Mouse (Mus musculus): ENCODE measurements at regions not wholly inside any gene's neighbourhood (a gene's known extent, or its start where the extent isn't known, plus 50 kb on each side); places are given as distances from the start of the nearest gene placed in this dataset.

DNA sequence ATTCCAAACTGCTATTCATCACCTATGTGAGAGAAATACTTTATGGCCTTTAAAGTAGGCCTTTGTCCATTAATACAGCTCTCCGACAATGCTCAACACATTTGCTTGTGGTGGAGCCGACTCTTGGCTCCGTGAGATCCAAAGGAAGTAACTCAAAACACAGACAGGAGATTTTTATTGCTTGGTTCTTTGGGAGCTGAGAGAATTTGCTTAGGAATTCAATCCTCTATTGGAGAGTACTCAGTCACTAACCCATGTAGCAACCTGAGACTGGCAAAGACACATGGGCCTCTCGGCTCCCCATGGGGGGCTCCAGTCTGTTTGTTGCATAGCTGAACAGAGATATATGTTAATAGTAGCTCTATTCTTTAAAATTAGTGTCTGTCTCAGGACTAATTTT, 130.1 kb upstream of the Map3k7 start:
- DNase-seq, result no peak

DNA sequence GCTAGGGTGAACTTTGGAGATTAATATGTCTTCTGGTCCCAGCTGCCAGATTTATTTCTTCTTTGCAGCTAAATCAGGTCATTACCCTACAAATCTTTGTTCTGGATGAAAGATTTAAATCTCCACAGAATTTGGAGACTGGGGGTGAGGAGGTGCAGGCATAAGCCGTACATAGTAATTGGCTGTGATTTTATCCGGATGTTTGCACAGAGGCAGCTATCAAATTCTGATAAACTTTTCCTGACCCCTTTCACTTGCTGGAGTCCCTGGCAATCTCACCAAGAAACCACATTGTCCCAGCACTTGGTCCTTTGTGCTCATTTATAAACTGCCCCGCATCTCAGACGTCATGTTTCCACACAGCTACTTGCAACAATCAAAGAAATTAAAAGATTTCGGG, 128.8 kb upstream of the Map3k7 start:
- DNase-seq, result no peak

DNA sequence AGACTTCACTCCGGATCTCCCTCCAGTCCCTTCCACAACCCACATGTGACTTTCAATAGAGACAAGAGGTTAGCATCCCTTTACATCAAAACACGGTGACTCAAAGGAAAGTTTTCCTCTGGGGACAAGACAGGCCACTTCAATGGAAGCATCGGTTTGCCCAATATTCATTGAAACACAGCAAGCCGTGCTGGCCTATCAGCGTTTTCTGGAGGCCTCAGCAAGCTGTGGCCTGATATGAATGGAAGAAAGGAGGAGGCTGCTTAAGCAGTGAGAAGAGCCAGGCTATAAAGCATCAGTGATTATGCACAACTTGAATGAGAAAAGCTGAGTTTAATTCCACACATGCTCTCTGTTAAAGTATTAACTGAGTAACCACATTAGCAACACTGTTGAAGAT, 125.3 kb upstream of the Map3k7 start:
- no peak for DNase-seq

DNA sequence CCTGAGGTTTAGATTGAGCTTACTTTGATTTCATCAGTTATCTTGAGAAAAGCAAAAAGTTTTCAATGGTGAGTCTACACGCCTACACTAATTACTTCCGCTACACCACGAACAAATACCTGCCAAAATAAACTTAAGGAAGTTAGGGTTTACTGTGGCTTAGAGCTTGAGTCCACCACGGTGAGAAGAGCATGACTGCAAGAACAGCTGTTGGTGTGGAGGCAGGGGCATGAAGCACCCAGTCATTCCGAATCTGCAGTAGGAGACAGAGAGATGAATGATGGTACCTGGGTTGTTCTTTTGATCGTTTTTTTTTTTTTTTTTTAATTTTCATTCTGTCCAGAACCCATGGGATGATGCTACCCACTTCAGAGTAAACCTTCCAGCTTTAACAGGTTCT, 114.1 kb upstream of the Map3k7 start:
- DNase-seq, result no peak

DNA sequence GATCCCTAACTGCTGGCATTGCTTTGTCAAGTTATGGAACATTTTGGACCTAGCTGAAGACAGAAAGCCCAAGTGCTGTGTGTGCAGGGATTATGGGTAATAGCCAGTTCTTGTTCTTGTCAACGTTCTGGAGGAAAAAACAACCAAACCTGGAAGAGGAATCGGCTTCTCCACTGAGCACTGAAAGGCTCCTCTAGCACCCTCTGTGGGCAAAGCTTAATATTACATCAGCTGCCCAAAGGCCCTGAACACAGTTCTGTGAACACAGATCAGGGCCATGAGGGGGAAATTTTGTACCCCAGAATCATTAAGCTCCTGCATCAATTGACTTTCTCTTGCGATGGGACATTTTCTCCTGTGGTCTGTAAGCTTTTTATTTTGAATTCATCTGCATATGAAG, 112.9 kb upstream of the Map3k7 start:
- no peak for DNase-seq

DNA sequence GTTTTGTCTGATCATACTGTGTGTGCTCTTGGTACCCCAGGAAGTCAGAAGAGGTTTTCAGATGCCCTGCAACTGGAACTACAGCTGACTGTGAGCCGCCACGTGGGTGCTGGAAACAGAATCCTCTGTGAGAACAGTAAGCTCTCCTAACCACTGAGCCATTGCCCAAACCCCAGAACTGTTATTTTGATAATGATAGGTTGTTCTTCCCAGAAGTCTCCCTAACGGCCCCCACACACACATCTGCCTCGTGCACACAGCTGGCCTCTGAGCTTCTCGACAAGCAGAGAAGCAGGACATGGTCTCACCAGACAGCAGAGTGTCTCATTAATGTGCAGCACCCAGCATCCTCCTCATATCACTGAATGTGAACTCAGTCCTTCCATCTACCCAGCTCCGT, 110.0 kb upstream of the Map3k7 start:
- no peak for DNase-seq

DNA sequence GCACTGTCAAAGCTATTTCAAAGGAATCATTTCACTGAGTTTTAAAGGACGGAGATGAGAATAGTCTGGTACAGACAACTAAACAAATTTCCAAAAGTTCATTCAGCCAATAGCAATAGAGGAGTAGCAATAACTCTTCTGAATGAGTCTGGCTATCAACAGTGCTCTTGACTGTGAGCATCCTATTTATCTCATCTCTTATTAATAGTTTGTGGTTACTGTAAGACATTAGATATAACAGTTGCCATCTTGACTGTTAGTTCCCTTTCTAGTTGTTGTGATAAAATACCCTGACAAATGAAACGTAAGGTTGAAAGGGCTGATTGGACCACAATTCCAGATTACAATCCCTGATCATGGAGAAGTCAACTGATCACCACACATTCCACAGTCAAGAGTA, 103.5 kb upstream of the Map3k7 start:
- no peak for DNase-seq

DNA sequence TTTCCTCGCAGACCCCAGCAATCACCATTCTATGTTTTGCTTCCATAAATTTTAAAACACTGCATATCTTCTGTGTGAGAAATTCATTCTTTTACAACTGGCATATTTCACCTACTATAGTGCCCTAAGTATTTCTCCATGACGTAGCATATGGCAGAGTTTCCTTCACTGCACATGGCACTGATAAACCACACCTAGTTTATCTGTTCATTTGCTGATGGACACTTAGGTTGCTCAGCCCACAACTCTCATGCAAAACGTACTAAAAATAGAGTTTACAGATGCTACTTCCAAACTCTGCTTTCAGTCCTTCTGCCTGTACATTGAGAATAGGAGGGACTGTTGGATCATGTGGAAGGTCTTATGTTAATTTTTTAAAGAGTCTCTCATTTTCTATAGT, 102.7 kb upstream of the Map3k7 start:
- no peak for DNase-seq

DNA sequence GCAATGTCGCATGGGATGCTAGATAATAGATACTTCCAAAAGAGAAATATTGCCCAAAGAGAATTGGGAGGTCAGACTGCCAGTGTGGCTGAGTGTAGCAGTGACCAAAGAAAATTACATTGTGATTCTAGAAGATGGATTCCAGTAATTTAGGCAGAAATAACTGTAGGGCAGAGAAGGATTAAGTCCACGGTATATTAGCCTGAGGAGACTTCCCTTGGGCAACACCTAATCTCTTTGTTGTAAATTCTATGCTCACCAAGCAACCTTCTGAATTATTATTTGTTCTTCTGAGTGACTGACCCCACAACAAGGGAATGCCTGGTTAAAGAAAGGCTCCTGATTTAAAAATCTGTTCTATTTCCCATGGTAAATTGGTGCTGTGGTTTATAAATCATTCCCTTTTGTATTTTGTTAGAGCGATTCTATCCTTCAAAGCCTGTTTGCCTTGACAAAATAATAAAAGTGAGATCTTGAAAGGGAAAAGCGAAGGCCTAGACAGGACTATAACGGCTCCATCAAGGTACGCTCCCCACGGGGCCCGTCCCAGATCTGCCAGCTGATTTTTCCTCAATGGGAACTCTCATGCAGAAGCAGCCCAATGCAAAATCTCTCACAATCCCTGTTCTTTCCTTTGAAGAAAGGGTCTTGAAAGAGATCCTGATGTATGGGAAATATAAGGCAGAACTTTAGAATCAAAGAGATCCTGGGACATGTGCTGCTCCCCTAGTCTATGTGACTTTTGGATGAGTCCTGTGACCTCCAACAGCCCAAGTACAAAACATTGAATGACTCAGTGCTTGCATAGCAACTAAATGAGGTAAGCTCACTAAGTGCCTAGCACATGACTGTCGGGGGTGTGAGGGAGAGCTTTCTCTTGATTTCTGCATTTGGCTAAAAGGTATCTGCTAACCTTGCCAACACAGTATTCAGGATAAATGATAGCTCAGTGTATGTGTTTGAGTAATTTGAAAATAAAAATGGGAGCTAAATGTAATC, 90.6 kb upstream of the Map3k7 start:
- DNase-seq, result no peak

DNA sequence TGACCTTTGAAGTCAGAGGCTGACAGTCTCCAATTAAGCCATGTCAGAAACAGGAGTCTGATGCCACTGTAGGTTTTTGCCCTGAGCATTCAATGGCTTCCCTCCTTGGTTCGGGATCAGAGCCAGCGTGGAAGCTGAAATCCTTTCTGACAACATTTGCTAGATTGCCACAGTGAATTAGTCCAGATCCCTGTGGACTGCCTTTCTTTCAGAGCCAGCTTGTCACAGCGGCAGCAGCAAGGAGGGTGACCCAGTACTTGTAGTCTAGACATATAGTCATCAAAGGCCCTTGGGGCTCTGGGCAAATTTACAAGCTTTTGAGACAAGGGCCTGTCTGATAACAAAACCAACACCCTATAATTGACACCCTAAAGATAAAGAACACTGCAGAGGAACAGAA, 86.5 kb upstream of the Map3k7 start:
- no peak for DNase-seq

DNA sequence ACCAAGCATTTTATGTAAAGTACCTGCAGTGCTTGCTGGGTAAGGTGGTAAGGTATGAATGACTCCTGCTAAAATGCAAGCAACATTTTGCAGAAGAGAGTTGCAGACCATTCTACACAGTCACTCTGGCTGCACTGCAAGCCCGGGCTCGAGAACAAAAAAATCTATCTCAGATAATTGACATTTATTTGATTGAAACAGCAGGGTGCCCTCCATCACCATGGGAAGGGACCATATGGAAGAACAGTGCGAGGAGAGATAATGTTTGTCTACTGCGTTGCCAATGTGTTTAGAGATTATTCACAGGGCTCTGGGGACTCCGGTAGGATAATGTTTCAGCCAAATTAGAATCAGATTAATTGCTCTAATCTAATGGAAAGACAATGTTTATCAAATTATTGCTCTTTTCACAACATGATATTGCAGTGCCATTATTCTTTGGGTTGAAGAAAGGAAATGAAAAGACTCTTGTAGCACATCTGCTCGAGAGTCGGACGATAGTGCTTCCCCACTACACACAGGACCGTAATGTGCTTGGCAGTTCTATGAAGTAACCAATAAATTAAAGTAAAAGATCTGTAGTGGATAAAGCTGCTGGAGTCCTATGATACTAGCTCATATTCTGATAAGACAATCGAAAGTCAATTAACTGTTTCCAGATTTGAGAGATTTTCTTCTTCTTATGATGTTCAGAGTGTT, 85.3 kb upstream of the Map3k7 start:
- no peak for DNase-seq

DNA sequence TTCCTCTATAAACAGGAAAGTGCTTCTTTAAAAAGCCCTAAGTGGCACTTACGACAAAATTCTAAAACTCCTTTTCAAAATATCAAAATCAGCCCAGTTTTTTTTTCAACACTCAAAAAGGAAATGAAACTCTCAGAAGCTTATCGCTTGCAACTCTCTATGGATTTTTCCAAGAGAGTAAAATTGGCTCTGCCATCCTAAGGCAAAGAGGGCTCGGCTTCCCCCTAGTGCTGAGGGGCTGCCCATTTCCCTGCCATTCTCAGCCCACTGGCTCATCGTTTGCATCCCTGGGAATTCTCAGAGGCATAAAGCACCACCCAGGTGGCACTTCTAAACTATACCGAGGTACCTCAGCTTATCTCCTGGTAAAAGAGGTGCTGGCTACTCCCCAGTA, 84.7 kb upstream of the Map3k7 start:
- DNase-seq, result peak; percentile 15

DNA sequence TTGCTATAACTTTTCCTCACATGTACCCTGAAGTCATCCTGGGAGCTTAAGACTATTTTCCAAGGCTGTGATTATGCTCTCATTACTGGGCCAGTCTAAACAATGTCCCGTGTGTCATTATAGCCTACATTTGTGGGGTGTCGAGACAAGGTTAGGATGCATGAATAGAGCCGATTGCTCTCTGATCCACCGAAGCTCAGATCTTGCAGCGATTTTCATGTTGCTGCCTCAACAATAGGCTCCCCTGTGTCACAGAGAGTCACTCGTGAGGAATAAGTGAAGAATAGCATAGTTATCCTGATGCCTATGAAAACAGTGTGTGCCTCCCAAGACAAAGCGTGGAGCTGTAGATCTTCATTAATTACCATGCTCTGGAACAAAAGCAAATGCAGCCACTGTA, 83.7 kb upstream of the Map3k7 start:
- no peak for DNase-seq

DNA sequence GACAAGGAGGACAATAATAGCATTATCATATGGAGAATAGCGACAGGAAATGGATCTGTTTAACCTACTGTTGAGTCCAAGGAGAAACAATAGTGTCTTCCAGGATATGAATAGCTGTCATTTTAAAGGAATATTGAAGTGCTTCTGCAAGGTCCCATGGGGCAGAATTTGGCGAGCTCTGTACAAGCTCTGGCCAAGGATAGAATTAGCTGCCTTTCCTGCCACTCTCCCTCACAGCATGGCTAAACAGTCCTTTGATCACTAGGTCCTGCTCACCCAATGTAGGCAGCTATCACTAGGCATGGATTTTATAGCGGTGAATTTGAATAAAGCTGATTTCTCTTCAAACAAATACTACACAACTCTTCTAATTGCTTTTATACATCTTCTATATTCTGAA, 74.2 kb upstream of the Map3k7 start:
- DNase-seq, result no peak

DNA sequence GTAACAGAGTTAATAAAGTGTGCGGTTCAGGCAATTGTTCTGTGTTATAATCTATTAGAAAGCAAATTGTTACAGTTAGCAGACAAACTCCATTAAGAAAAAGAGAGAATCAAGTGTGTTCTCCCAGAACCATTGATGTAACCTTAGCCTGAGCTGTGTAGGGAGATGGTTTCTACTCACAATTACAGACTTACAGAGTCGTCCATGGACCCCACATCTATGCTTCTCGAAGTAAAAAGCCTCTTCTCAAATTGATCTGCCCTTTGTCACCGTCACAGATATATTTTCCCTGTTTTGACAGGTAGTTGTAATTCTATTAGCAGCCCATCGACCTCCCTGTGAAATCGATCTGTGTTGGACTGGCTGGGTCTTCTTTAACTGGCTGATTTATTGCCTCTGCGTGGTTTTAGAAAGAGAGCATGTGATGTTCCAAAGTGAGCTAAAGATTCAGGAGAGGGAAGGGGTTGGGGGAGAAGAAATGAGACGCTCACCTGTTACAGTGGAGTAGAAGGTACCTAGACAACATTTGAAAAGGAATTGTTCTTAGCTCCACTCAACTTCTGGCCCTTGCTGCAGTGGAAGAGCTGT, 54.7 kb upstream of the Map3k7 start:
- no peak for DNase-seq

Data from right cerebral cortex, postnatal 4 days (tissue).